Mouse (Mus musculus) embryonic facial prominence, embryonic 14.5 days (tissue): ENCODE results near the gene Cd2bp2. TPM values are rescaled to one million over a fixed set of nuclear protein-coding genes. Genes with fewer than 3 reads are reported as not detected.

ENCODE experiments used
- ATAC-seq: fragments of 200-750 bp; cut with Nextera tagmentation; 2 replicates; pipeline ENCODE4 v1.8.0; 2017; ENCODE audit warnings: low read depth, moderate number of reproducible peaks, moderate TSS enrichment
- DNase-seq: peaks from one replicate; pipeline ENCODE4 v3.0.0-alpha.2; 2015; ENCODE audit warnings: low spot score
- H3K27ac ChIP-seq: fragments of 300-500 bp; sonication (generic); replicated peaks from 2 replicates; pipeline ENCODE4 v1.5.1; 2014; ENCODE audit warnings: low read depth, mild to moderate bottlenecking, low read length, moderate library complexity
- H3K27me3 ChIP-seq: fragments of 300-500 bp; sonication (generic); replicated peaks from 2 replicates; pipeline ENCODE4 v1.6.1; 2014; ENCODE audit warnings: low read length; ENCODE audit not compliant: control insufficient read depth, insufficient read depth
- H3K36me3 ChIP-seq: fragments of 300-500 bp; sonication (generic); 2 replicates; pipeline ENCODE4 v1.6.1; 2014; ENCODE audit warnings: low read length, mixed read lengths; ENCODE audit not compliant: control insufficient read depth, insufficient read depth
- H3K4me1 ChIP-seq: fragments of 300-500 bp; sonication (generic); 2 replicates; pipeline ENCODE4 v1.6.1; 2014; ENCODE audit warnings: antibody characterized with exemption, low read length; ENCODE audit not compliant: control insufficient read depth, insufficient read depth
- H3K4me2 ChIP-seq: fragments of 300-500 bp; sonication (generic); 2 replicates; pipeline ENCODE4 v1.6.1; 2014; ENCODE audit warnings: low read depth, mild to moderate bottlenecking, low read length, moderate library complexity, mixed read lengths
- H3K4me3 ChIP-seq: fragments of 300-500 bp; sonication (generic); 2 replicates; pipeline ENCODE4 v1.5.1; 2014; ENCODE audit warnings: low read depth, mild to moderate bottlenecking, low read length
- H3K9ac ChIP-seq: fragments of 300-500 bp; sonication (generic); 2 replicates; pipeline ENCODE4 v1.6.1; 2014; ENCODE audit warnings: low read depth, mild to moderate bottlenecking, low read length, moderate library complexity, mixed read lengths
- H3K9me3 ChIP-seq: fragments of 300-500 bp; sonication (generic); 2 replicates; pipeline ENCODE4 v1.6.1; 2016; ENCODE audit warnings: low read length; ENCODE audit not compliant: control insufficient read depth
- WGBS: fragments of 180-500 bp; shearing (Covaris S2); extraction: QIAGEN DNeasy Blood & Tissue Kit; methylation state at CpG from one replicate; pipeline ENCODE4 v1.1.7; 2014; 5-methylcytosine and 5-hydroxymethylcytosine counted together
- polyA plus RNA-seq: library from polyadenylated mRNA; unstranded; fragments of >200 nt; fragmentation: Nextera tagmentation; extraction: Ambion mirVana; gene quantifications from 2 replicates; pipeline ENCODE4 v1.2.1, GENCODE M21; 2014

Cd2bp2 gene
- polyA plus RNA-seq, 1 experiment from 2014 or later = 45.4 TPM

- H3K9me3 ChIP-seq = no peaks in the 10 kb centered on the region
- no peaks in the 10 kb centered on the region for H3K36me3 ChIP-seq
- ATAC-seq (no peak), DNase-seq (no peak)
- H3K4me1 ChIP-seq = no peaks in the 10 kb centered on the region
- 86% methylated on average over 3 of the region's 3 CpGs for WGBS
- H3K4me2 ChIP-seq = no peak overlapping the region
- H3K4me3 ChIP-seq = no peak overlapping the region
- H3K27me3 ChIP-seq = no peaks in the 10 kb centered on the region
- H3K27ac ChIP-seq = no peak overlapping the region
- no peak overlapping the region for H3K9ac ChIP-seq
Measured at GRCm38 (mm10) chr7:127223106-127223505, 27.3 kb upstream of the Cd2bp2 start.

GRCm38 (mm10) chr7:127220440-127220839, 24.6 kb upstream of the Cd2bp2 start:
- no peak overlapping the region for H3K4me2 ChIP-seq
- DNase-seq (no peak), ATAC-seq (no peak)
- no peak overlapping the region for H3K9ac ChIP-seq
- H3K27ac ChIP-seq = no peak overlapping the region
- H3K36me3 ChIP-seq = no peaks in the 10 kb centered on the region
- H3K4me1 ChIP-seq = no peaks in the 10 kb centered on the region
- no peaks in the 10 kb centered on the region for H3K27me3 ChIP-seq
- no peak overlapping the region for H3K4me3 ChIP-seq
- 79% methylated on average over 6 of the region's 6 CpGs for WGBS
- H3K9me3 ChIP-seq = no peaks in the 10 kb centered on the region

GRCm38 (mm10) chr7:127218670-127219069, 22.8 kb upstream of the Cd2bp2 start:
- H3K9me3 ChIP-seq = no peaks in the 10 kb centered on the region
- no peaks in the 10 kb centered on the region for H3K4me1 ChIP-seq
- H3K9ac ChIP-seq = no peak overlapping the region
- H3K4me3 ChIP-seq = no peak overlapping the region
- 88% methylated on average over 4 of the region's 4 CpGs for WGBS
- H3K27ac ChIP-seq = no peak overlapping the region
- DNase-seq (no peak), ATAC-seq (no peak)
- no peak overlapping the region for H3K4me2 ChIP-seq
- H3K36me3 ChIP-seq = no peaks in the 10 kb centered on the region
- no peaks in the 10 kb centered on the region for H3K27me3 ChIP-seq

GRCm38 (mm10) chr7:127217901-127218642, 22.2 kb upstream of the Cd2bp2 start:
- Histone ChIP-seq H3K4me1 (no peaks in the 10 kb centered on the region), H3K9me3 (no peaks in the 10 kb centered on the region), H3K4me2 (no peak overlapping the region), H3K9ac (no peak overlapping the region), H3K4me3 (no peak overlapping the region), H3K36me3 (no peaks in the 10 kb centered on the region), H3K27ac (no peak overlapping the region), H3K27me3 (no peaks in the 10 kb centered on the region)
- ATAC-seq (no peak), DNase-seq (no peak)
- 77% methylated on average over 9 of the region's 10 CpGs for WGBS

- ATAC-seq = no peak
Measured at GRCm38 (mm10) chr7:127217475-127217874, 21.6 kb upstream of the Cd2bp2 start.

GRCm38 (mm10) chr7:127216307-127216706, 20.5 kb upstream of the Cd2bp2 start:
- WGBS = 94% methylated on average over 4 of the region's 5 CpGs
- ATAC-seq = no peak

More at GRCm38 (mm10) chr7:127217475-127217874, 21.6 kb upstream of the Cd2bp2 start:
- Histone ChIP-seq H3K36me3 (no peaks in the 10 kb centered on the region), H3K27ac (no peak overlapping the region), H3K27me3 (no peaks in the 10 kb centered on the region), H3K9ac (no peak overlapping the region), H3K4me2 (no peak overlapping the region), H3K4me3 (no peak overlapping the region), H3K4me1 (no peaks in the 10 kb centered on the region), H3K9me3 (no peaks in the 10 kb centered on the region)
- no peak for DNase-seq
- 83% methylated on average over 6 of the region's 6 CpGs for WGBS

DNA sequence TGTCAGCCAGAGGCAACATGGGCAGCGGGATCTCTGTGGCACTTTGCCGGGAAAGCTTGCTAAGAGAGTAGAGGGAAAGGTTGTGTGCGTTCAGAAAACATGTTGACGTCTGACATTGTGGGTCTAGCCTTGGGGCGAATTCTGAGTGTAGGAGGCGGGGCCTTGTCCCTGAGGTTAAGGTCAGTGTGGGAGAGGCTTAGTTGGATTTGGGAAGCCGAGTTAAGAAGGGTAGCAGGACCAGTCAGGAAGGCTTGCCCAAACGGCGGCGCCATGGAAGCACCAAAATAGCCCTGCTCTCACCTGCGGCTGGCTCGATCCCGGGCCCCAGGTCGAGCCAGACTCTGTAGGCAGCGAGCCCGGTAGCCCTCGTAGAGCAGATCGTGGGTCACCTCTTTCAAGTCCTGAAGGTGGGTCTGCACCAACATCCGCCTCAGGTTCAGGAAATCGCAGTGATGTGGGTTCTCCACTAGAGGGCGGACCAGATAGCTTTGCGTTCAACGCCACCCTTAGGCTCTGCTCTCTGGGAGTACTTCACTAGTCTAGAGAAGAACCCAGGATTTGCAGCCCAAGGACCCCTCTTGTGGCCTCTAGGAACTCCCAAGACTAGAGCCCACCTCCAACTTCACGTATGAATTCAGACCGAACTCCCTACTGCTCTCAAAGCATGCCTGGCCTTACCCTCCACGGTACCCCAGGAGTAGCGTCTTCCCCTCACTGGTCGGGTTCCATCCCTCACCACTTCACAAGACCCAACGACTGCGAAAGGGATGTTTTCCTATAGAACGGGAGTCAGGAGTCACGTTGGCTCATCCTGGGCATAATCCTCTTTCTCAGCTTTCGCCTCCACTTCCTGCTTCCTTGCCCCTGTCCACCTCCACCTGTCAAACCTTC, 19.4 kb upstream of the Cd2bp2 start:
- peak overlapping the region; percentile 51 for H3K9ac ChIP-seq
- ATAC-seq (peak; percentile 23), DNase-seq (peak; percentile 83)
- WGBS = 28% methylated on average over 26 of the region's 33 CpGs
- H3K9me3 ChIP-seq = no peaks in the 10 kb centered on the region
- H3K4me2 ChIP-seq = peak overlapping the region; percentile 58
- no peaks in the 10 kb centered on the region for H3K4me1 ChIP-seq
- H3K27me3 ChIP-seq = no peaks in the 10 kb centered on the region
- H3K27ac ChIP-seq = no peak overlapping the region
- no peaks in the 10 kb centered on the region for H3K36me3 ChIP-seq
- peak overlapping the region; percentile 32 for H3K4me3 ChIP-seq

More at GRCm38 (mm10) chr7:127216307-127216706, 20.5 kb upstream of the Cd2bp2 start:
- no peak overlapping the region for H3K4me3 ChIP-seq
- no peaks in the 10 kb centered on the region for H3K27me3 ChIP-seq
- H3K9ac ChIP-seq = no peak overlapping the region
- no peak overlapping the region for H3K27ac ChIP-seq
- H3K9me3 ChIP-seq = no peaks in the 10 kb centered on the region
- no peak for DNase-seq
- H3K4me1 ChIP-seq = no peaks in the 10 kb centered on the region
- H3K4me2 ChIP-seq = no peak overlapping the region
- no peaks in the 10 kb centered on the region for H3K36me3 ChIP-seq

GRCm38 (mm10) chr7:127214521-127214920, 18.7 kb upstream of the Cd2bp2 start:
- ATAC-seq (no peak), DNase-seq (peak; percentile 39)
- peak overlapping the region; percentile 32 for H3K4me3 ChIP-seq
- H3K4me2 ChIP-seq = peak overlapping the region; percentile 58
- H3K27ac ChIP-seq = no peak overlapping the region
- no peaks in the 10 kb centered on the region for H3K36me3 ChIP-seq
- H3K9ac ChIP-seq = peak overlapping the region; percentile 51
- 25% methylated on average over 14 of the region's 21 CpGs for WGBS
- H3K27me3 ChIP-seq = no peaks in the 10 kb centered on the region
- H3K9me3 ChIP-seq = no peaks in the 10 kb centered on the region
- H3K4me1 ChIP-seq = 0 out of 2 replicates have a peak, but pooled peaks cover 2% of the 10 kb centered on the region
